Mouse (Mus musculus) kidney, adult 9 months (tissue): ENCODE data around the gene Ramp2.
A peak's percentile ranks its signal among the peaks of the same experiment; 100 is the strongest.

Experiments
- DNase-seq: peaks from one replicate; pipeline ENCODE4 v3.0.0; 2022

Gene Ramp2

GRCm38 (mm10) chr11:101245855-101246701, at the start of gene Ramp2:
TSS of gene Ramp2 (plus strand) at chr11:101246028.
- peak; percentile 55 for DNase-seq

- no peak for DNase-seq
Observed at GRCm38 (mm10) chr11:101196175-101196574, 49.7 kb upstream of the Ramp2 start.

- no peak for DNase-seq
Observed at GRCm38 (mm10) chr11:101199555-101199954, 46.3 kb upstream of the Ramp2 start.

GRCm38 (mm10) chr11:101200986-101201385, 44.8 kb upstream of the Ramp2 start:
- DNase-seq, result no peak

GRCm38 (mm10) chr11:101211970-101212369, 33.9 kb upstream of the Ramp2 start:
- DNase-seq, result peak; percentile 88

GRCm38 (mm10) chr11:101216936-101217335, 28.9 kb upstream of the Ramp2 start:
- DNase-seq, result peak; percentile 71

GRCm38 (mm10) chr11:101218436-101219055, 27.3 kb upstream of the Ramp2 start:
- DNase-seq, result peak; percentile 70

GRCm38 (mm10) chr11:101220853-101221252, 25.0 kb upstream of the Ramp2 start:
- no peak for DNase-seq

- no peak for DNase-seq
Observed at GRCm38 (mm10) chr11:101221306-101221986, 24.4 kb upstream of the Ramp2 start.

- no peak for DNase-seq
Observed at GRCm38 (mm10) chr11:101224337-101224736, 21.5 kb upstream of the Ramp2 start.

- no peak for DNase-seq
Observed at GRCm38 (mm10) chr11:101225331-101226064, 20.3 kb upstream of the Ramp2 start.

- DNase-seq, result peak; percentile 98
Observed at GRCm38 (mm10) chr11:101226065-101226701, 19.6 kb upstream of the Ramp2 start, which contains the start of gene Ezh1. TSS of gene Ezh1 (minus strand) at chr11:101226463.

- no peak for DNase-seq
Observed at GRCm38 (mm10) chr11:101229361-101229900, 16.4 kb upstream of the Ramp2 start.

GRCm38 (mm10) chr11:101230061-101230511, 15.7 kb upstream of the Ramp2 start:
- DNase-seq, result no peak

GRCm38 (mm10) chr11:101230526-101230925, 15.3 kb upstream of the Ramp2 start:
- peak; percentile 65 for DNase-seq

GRCm38 (mm10) chr11:101230991-101231871, 14.6 kb upstream of the Ramp2 start:
- DNase-seq, result peak; percentile 82

- no peak for DNase-seq
Observed at GRCm38 (mm10) chr11:101232010-101232839, 13.6 kb upstream of the Ramp2 start.

- no peak for DNase-seq
Observed at GRCm38 (mm10) chr11:101233240-101233639, 12.6 kb upstream of the Ramp2 start.

- no peak for DNase-seq
Observed at GRCm38 (mm10) chr11:101234124-101234523, 11.7 kb upstream of the Ramp2 start.

GRCm38 (mm10) chr11:101235429-101235828, 10.4 kb upstream of the Ramp2 start:
- no peak for DNase-seq
